Mouse (Mus musculus): ENCODE measurements around the gene Camk1g. TPM values are rescaled to one million over a fixed set of nuclear protein-coding genes. Genes with fewer than 3 reads are reported as not detected.

The Camk1g gene
- polyA plus RNA-seq, 1 experiment from 2014 or later = 0.59 TPM

GRCm38 (mm10) chr1:193346908-193347307, 23.2 kb downstream of the Camk1g start:
- WGBS (ENCODE audit: insufficient replicate concordance) = 46% methylated on average over 3 of the region's 3 CpGs

GRCm38 (mm10) chr1:193344976-193345375, 25.1 kb downstream of the Camk1g start:
- Histone ChIP-seq H3K4me1 (replicated peaks) (no peaks in the 10 kb centered on the region), H3K9me3 (replicated peaks) (no peaks in the 10 kb centered on the region), H3K27me3 (no peaks in the 10 kb centered on the region), H3K9ac (no peak overlapping the region), H3K4me2 (no peak overlapping the region), H3K4me3 (replicated peaks) (no peak overlapping the region), H3K27ac (no peak overlapping the region), H3K36me3 (no peaks in the 10 kb centered on the region)
- 12% methylated on average over 2 of the region's 2 CpGs for WGBS (ENCODE audit: insufficient replicate concordance)
- DNase-seq (no peak), ATAC-seq (ENCODE audit: low read depth) (no peak)

More at GRCm38 (mm10) chr1:193346908-193347307, 23.2 kb downstream of the Camk1g start:
- H3K36me3 ChIP-seq = no peaks in the 10 kb centered on the region
- H3K27ac ChIP-seq = no peak overlapping the region
- no peak overlapping the region for H3K4me2 ChIP-seq
- DNase-seq (no peak), ATAC-seq (ENCODE audit: low read depth) (no peak)
- H3K9ac ChIP-seq = no peak overlapping the region
- no peaks in the 10 kb centered on the region for H3K4me1 ChIP-seq (replicated peaks)
- no peaks in the 10 kb centered on the region for H3K9me3 ChIP-seq (replicated peaks)
- no peak overlapping the region for H3K4me3 ChIP-seq (replicated peaks)
- no peaks in the 10 kb centered on the region for H3K27me3 ChIP-seq

- H3K9me3 ChIP-seq (replicated peaks) = no peaks in the 10 kb centered on the region
- no peaks in the 10 kb centered on the region for H3K36me3 ChIP-seq
- 41% methylated on average over 4 of the region's 4 CpGs for WGBS (ENCODE audit: insufficient replicate concordance)
- no peaks in the 10 kb centered on the region for H3K4me1 ChIP-seq (replicated peaks)
- ATAC-seq (ENCODE audit: low read depth) (no peak), DNase-seq (no peak)
- H3K9ac ChIP-seq = no peak overlapping the region
- H3K27me3 ChIP-seq = no peaks in the 10 kb centered on the region
- no peak overlapping the region for H3K4me2 ChIP-seq
- H3K27ac ChIP-seq = no peak overlapping the region
- H3K4me3 ChIP-seq (replicated peaks) = no peak overlapping the region
Observed at GRCm38 (mm10) chr1:193343853-193344252, 26.2 kb downstream of the Camk1g start.

GRCm38 (mm10) chr1:193342198-193342946, 27.7 kb downstream of the Camk1g start:
- no peak for ATAC-seq (ENCODE audit: low read depth)
- Histone ChIP-seq H3K27me3 (no peaks in the 10 kb centered on the region), H3K27ac (no peak overlapping the region), H3K9ac (no peak overlapping the region), H3K36me3 (no peaks in the 10 kb centered on the region), H3K4me1 (replicated peaks) (no peaks in the 10 kb centered on the region), H3K9me3 (replicated peaks) (no peaks in the 10 kb centered on the region), H3K4me3 (replicated peaks) (no peak overlapping the region), H3K4me2 (no peak overlapping the region)
- DNase-seq = no peak
- WGBS (ENCODE audit: insufficient replicate concordance) = 66% methylated on average over 5 of the region's 5 CpGs

GRCm38 (mm10) chr1:193338363-193338995, 31.6 kb downstream of the Camk1g start:
- no peak overlapping the region for H3K9ac ChIP-seq
- 72% methylated on average over 9 of the region's 9 CpGs for WGBS (ENCODE audit: insufficient replicate concordance)
- DNase-seq (no peak), ATAC-seq (ENCODE audit: low read depth) (no peak)
- H3K4me1 ChIP-seq (replicated peaks) = no peaks in the 10 kb centered on the region
- no peak overlapping the region for H3K27ac ChIP-seq
- no peak overlapping the region for H3K4me2 ChIP-seq
- H3K9me3 ChIP-seq (replicated peaks) = no peaks in the 10 kb centered on the region
- H3K4me3 ChIP-seq (replicated peaks) = no peak overlapping the region
- no peaks in the 10 kb centered on the region for H3K27me3 ChIP-seq
- H3K36me3 ChIP-seq = no peaks in the 10 kb centered on the region

GRCm38 (mm10) chr1:193337787-193338310, 32.2 kb downstream of the Camk1g start:
- Histone ChIP-seq H3K4me3 (replicated peaks) (no peak overlapping the region), H3K27me3 (no peaks in the 10 kb centered on the region), H3K4me2 (no peak overlapping the region), H3K4me1 (replicated peaks) (no peaks in the 10 kb centered on the region), H3K9ac (no peak overlapping the region), H3K36me3 (no peaks in the 10 kb centered on the region), H3K9me3 (replicated peaks) (no peaks in the 10 kb centered on the region), H3K27ac (no peak overlapping the region)
- 48% methylated on average over 4 of the region's 4 CpGs for WGBS (ENCODE audit: insufficient replicate concordance)
- DNase-seq (no peak), ATAC-seq (ENCODE audit: low read depth) (no peak)

- ATAC-seq (ENCODE audit: low read depth) = no peak
- no peak overlapping the region for H3K4me2 ChIP-seq
- no peak overlapping the region for H3K9ac ChIP-seq
- 77% methylated on average over 9 of the region's 9 CpGs for WGBS (ENCODE audit: insufficient replicate concordance)
- H3K36me3 ChIP-seq = no peaks in the 10 kb centered on the region
- H3K4me1 ChIP-seq (replicated peaks) = no peaks in the 10 kb centered on the region
- DNase-seq = no peak
- H3K27me3 ChIP-seq = no peaks in the 10 kb centered on the region
- no peak overlapping the region for H3K27ac ChIP-seq
- H3K4me3 ChIP-seq (replicated peaks) = no peak overlapping the region
- H3K9me3 ChIP-seq (replicated peaks) = no peaks in the 10 kb centered on the region
Observed at GRCm38 (mm10) chr1:193337018-193337321, 33.1 kb downstream of the Camk1g start.

- Histone ChIP-seq H3K4me3 (replicated peaks) (no peak overlapping the region), H3K36me3 (no peaks in the 10 kb centered on the region), H3K27me3 (no peaks in the 10 kb centered on the region), H3K4me1 (replicated peaks) (no peaks in the 10 kb centered on the region), H3K9ac (no peak overlapping the region), H3K27ac (no peak overlapping the region), H3K9me3 (replicated peaks) (no peaks in the 10 kb centered on the region), H3K4me2 (no peak overlapping the region)
- ATAC-seq (ENCODE audit: low read depth) = no peak
- 56% methylated on average over 7 of the region's 7 CpGs for WGBS (ENCODE audit: insufficient replicate concordance)
- no peak for DNase-seq
Observed at GRCm38 (mm10) chr1:193336122-193337017, 33.7 kb downstream of the Camk1g start.

GRCm38 (mm10) chr1:193334546-193334945, 35.6 kb downstream of the Camk1g start:
- no peak overlapping the region for H3K4me3 ChIP-seq (replicated peaks)
- no peak overlapping the region for H3K27ac ChIP-seq
- WGBS (ENCODE audit: insufficient replicate concordance) = 76% methylated on average over 6 of the region's 6 CpGs
- no peak overlapping the region for H3K4me2 ChIP-seq
- H3K9ac ChIP-seq = no peak overlapping the region
- no peak for ATAC-seq (ENCODE audit: low read depth)
- no peaks in the 10 kb centered on the region for H3K9me3 ChIP-seq (replicated peaks)
- H3K27me3 ChIP-seq = no peaks in the 10 kb centered on the region
- H3K36me3 ChIP-seq = no peaks in the 10 kb centered on the region
- no peak for DNase-seq
- H3K4me1 ChIP-seq (replicated peaks) = no peaks in the 10 kb centered on the region

- DNase-seq (no peak), ATAC-seq (ENCODE audit: low read depth) (no peak)
- no peaks in the 10 kb centered on the region for H3K36me3 ChIP-seq
- H3K27ac ChIP-seq = no peak overlapping the region
- H3K27me3 ChIP-seq = no peaks in the 10 kb centered on the region
- H3K4me1 ChIP-seq (replicated peaks) = no peaks in the 10 kb centered on the region
- 58% methylated on average over 3 of the region's 3 CpGs for WGBS (ENCODE audit: insufficient replicate concordance)
- H3K9ac ChIP-seq = no peak overlapping the region
- H3K9me3 ChIP-seq (replicated peaks) = no peaks in the 10 kb centered on the region
- H3K4me3 ChIP-seq (replicated peaks) = no peak overlapping the region
- H3K4me2 ChIP-seq = no peak overlapping the region
Observed at GRCm38 (mm10) chr1:193333776-193334175, 36.3 kb downstream of the Camk1g start.

GRCm38 (mm10) chr1:193332671-193333070, 37.4 kb downstream of the Camk1g start:
- H3K4me1 ChIP-seq (replicated peaks) = 0 out of 2 replicates have a peak, but pooled peaks cover under 1% of the 10 kb centered on the region
- H3K9ac ChIP-seq = no peak overlapping the region
- no peaks in the 10 kb centered on the region for H3K36me3 ChIP-seq
- H3K4me2 ChIP-seq = no peak overlapping the region
- WGBS (ENCODE audit: insufficient replicate concordance) = 50% methylated on average over 1 of the region's 1 CpGs
- H3K27ac ChIP-seq = no peak overlapping the region
- no peaks in the 10 kb centered on the region for H3K9me3 ChIP-seq (replicated peaks)
- no peak for DNase-seq
- ATAC-seq (ENCODE audit: low read depth) = no peak
- H3K27me3 ChIP-seq = no peaks in the 10 kb centered on the region
- H3K4me3 ChIP-seq (replicated peaks) = no peak overlapping the region

Measured in liver, embryonic 13.5 days (tissue).